Mouse (Mus musculus): ENCODE results near the gene 4930544D05Rik. TPM values are rescaled to one million over a fixed set of nuclear protein-coding genes. Genes with fewer than 3 reads are reported as not detected.

4930544D05Rik gene
- total RNA-seq, 1 experiment = 0.45 TPM

- Histone ChIP-seq H3K4me1 (ENCODE audit: control insufficient read depth in 2 of 2, insufficient read depth in 2 of 2, low read length in 2 of 2, poor library complexity in 1 of 2) (peaks cover 8 to 25% of the 10 kb centered on the region in 2 experiments; a peak in 3 of 4 replicates), H3K36me3 (ENCODE audit: control insufficient read depth, insufficient read depth, low read length, poor library complexity, severe bottlenecking) (peaks cover 25% of the 10 kb centered on the region), H3K9ac (ENCODE audit: insufficient read depth, low read depth, low read length, poor library complexity, severe bottlenecking) (no peak overlapping the region), H3K27ac (ENCODE audit: insufficient read depth, low read depth, low read length, poor library complexity, severe bottlenecking) (no peak overlapping the region), H3K9me3 (ENCODE audit: control insufficient read depth, insufficient read depth, low read depth, low read length) (no peaks in the 10 kb centered on the region), H3K4me3 (ENCODE audit: insufficient read depth in 1 of 2, low read depth in 1 of 2, low read length in 2 of 2, poor library complexity in 1 of 2, severe bottlenecking in 1 of 2) (no peak overlapping the region)
- TF ChIP-seq MAFK (IDR thresholded peaks at IDR 0.05; ENCODE audit: insufficient read depth, low read depth, low read length) (no peak), HCFC1 (IDR thresholded peaks at IDR 0.05; ENCODE audit: borderline replicate concordance, insufficient read depth, low read length) (no peak), ZNF384 (IDR thresholded peaks at IDR 0.05; ENCODE audit: low read depth, low read length) (no peak), CHD2 (IDR thresholded peaks at IDR 0.05; ENCODE audit: low read depth, low read length) (no peak), ZC3H11A (IDR thresholded peaks at IDR 0.05; ENCODE audit: borderline replicate concordance, low read depth, low read length) (no peak)
- no peak for DNase-seq (ENCODE audit: low read depth, low spot score)
- in situ Hi-C loops (cut with MboI; ENCODE audit: low sequenced_read_pairs in 2 of 2, unreplicated experiment in 2 of 2) = no loop called here
Observed at GRCm38 (mm10) chr11:70660571-70660970, 44.9 kb downstream of the 4930544D05Rik start.

GRCm38 (mm10) chr11:70663101-70663500 is 47.5 kb downstream of the 4930544D05Rik start:
- no peak overlapping the region for H3K4me3 ChIP-seq (ENCODE audit: insufficient read depth in 1 of 2, low read depth in 1 of 2, low read length in 2 of 2, poor library complexity in 1 of 2, severe bottlenecking in 1 of 2)
- H3K9me3 ChIP-seq (ENCODE audit: control insufficient read depth, insufficient read depth, low read depth, low read length) = no peaks in the 10 kb centered on the region
- no peak overlapping the region for H3K9ac ChIP-seq (ENCODE audit: insufficient read depth, low read depth, low read length, poor library complexity, severe bottlenecking)
- no peak overlapping the region; the same call in 1 of the 2 replicates for H3K27ac ChIP-seq (ENCODE audit: insufficient read depth, low read depth, low read length, poor library complexity, severe bottlenecking)
- peaks cover 35% of the 10 kb centered on the region for H3K36me3 ChIP-seq (ENCODE audit: control insufficient read depth, insufficient read depth, low read length, poor library complexity, severe bottlenecking)
- H3K4me1 ChIP-seq (ENCODE audit: control insufficient read depth in 2 of 2, insufficient read depth in 2 of 2, low read length in 2 of 2, poor library complexity in 1 of 2) = peaks cover 2 to 9% of the 10 kb centered on the region in 2 experiments
- TF ChIP-seq ZC3H11A (IDR thresholded peaks at IDR 0.05; ENCODE audit: borderline replicate concordance, low read depth, low read length) (no peak), MAFK (IDR thresholded peaks at IDR 0.05; ENCODE audit: insufficient read depth, low read depth, low read length) (no peak), HCFC1 (IDR thresholded peaks at IDR 0.05; ENCODE audit: borderline replicate concordance, insufficient read depth, low read length) (no peak), ZNF384 (IDR thresholded peaks at IDR 0.05; ENCODE audit: low read depth, low read length) (no peak), CHD2 (IDR thresholded peaks at IDR 0.05; ENCODE audit: low read depth, low read length) (no peak)
- in situ Hi-C loops (cut with MboI; ENCODE audit: low sequenced_read_pairs in 2 of 2, unreplicated experiment in 2 of 2) = no loop called here
- no peak for DNase-seq (ENCODE audit: low read depth, low spot score)

- Histone ChIP-seq H3K36me3 (ENCODE audit: control insufficient read depth, insufficient read depth, low read length, poor library complexity, severe bottlenecking) (peaks cover 35% of the 10 kb centered on the region), H3K4me3 (ENCODE audit: insufficient read depth in 1 of 2, low read depth in 1 of 2, low read length in 2 of 2, poor library complexity in 1 of 2, severe bottlenecking in 1 of 2) (no peak overlapping the region), H3K9ac (ENCODE audit: insufficient read depth, low read depth, low read length, poor library complexity, severe bottlenecking) (no peak overlapping the region), H3K27ac (ENCODE audit: insufficient read depth, low read depth, low read length, poor library complexity, severe bottlenecking) (no peak overlapping the region; the same call in 1 of the 2 replicates), H3K9me3 (ENCODE audit: control insufficient read depth, insufficient read depth, low read depth, low read length) (no peaks in the 10 kb centered on the region), H3K4me1 (ENCODE audit: control insufficient read depth in 2 of 2, insufficient read depth in 2 of 2, low read length in 2 of 2, poor library complexity in 1 of 2) (peaks cover 0 to 3% of the 10 kb centered on the region in 2 experiments; a peak in 3 of 4 replicates)
- TF ChIP-seq CHD2 (IDR thresholded peaks at IDR 0.05; ENCODE audit: low read depth, low read length) (no peak), MAFK (IDR thresholded peaks at IDR 0.05; ENCODE audit: insufficient read depth, low read depth, low read length) (no peak), HCFC1 (IDR thresholded peaks at IDR 0.05; ENCODE audit: borderline replicate concordance, insufficient read depth, low read length) (no peak), ZC3H11A (IDR thresholded peaks at IDR 0.05; ENCODE audit: borderline replicate concordance, low read depth, low read length) (no peak), ZNF384 (IDR thresholded peaks at IDR 0.05; ENCODE audit: low read depth, low read length) (no peak)
- DNase-seq (ENCODE audit: low read depth, low spot score) = no peak
- in situ Hi-C loops (cut with MboI; ENCODE audit: low sequenced_read_pairs in 2 of 2, unreplicated experiment in 2 of 2) = no loop called here
Observed at GRCm38 (mm10) chr11:70663957-70664356, 48.3 kb downstream of the 4930544D05Rik start.

GRCm38 (mm10) chr11:70664741-70665140 is 49.1 kb downstream of the 4930544D05Rik start:
- in situ Hi-C loops (cut with MboI; ENCODE audit: low sequenced_read_pairs in 2 of 2, unreplicated experiment in 2 of 2) = no loop called here
- TF ChIP-seq HCFC1 (IDR thresholded peaks at IDR 0.05; ENCODE audit: borderline replicate concordance, insufficient read depth, low read length) (no peak), ZNF384 (IDR thresholded peaks at IDR 0.05; ENCODE audit: low read depth, low read length) (no peak), CHD2 (IDR thresholded peaks at IDR 0.05; ENCODE audit: low read depth, low read length) (no peak), ZC3H11A (IDR thresholded peaks at IDR 0.05; ENCODE audit: borderline replicate concordance, low read depth, low read length) (no peak), MAFK (IDR thresholded peaks at IDR 0.05; ENCODE audit: insufficient read depth, low read depth, low read length) (no peak)
- DNase-seq (ENCODE audit: low read depth, low spot score) = no peak
- H3K27ac ChIP-seq (ENCODE audit: insufficient read depth, low read depth, low read length, poor library complexity, severe bottlenecking) = no peak overlapping the region
- H3K36me3 ChIP-seq (ENCODE audit: control insufficient read depth, insufficient read depth, low read length, poor library complexity, severe bottlenecking) = peaks cover 35% of the 10 kb centered on the region
- H3K4me3 ChIP-seq (ENCODE audit: insufficient read depth in 1 of 2, low read depth in 1 of 2, low read length in 2 of 2, poor library complexity in 1 of 2, severe bottlenecking in 1 of 2) = no peak overlapping the region
- H3K9me3 ChIP-seq (ENCODE audit: control insufficient read depth, insufficient read depth, low read depth, low read length) = no peaks in the 10 kb centered on the region
- H3K4me1 ChIP-seq (ENCODE audit: control insufficient read depth in 2 of 2, insufficient read depth in 2 of 2, low read length in 2 of 2, poor library complexity in 1 of 2) = no peaks in the 10 kb centered on the region; a peak in 1 of 4 replicates
- no peak overlapping the region for H3K9ac ChIP-seq (ENCODE audit: insufficient read depth, low read depth, low read length, poor library complexity, severe bottlenecking)

Other genes starting within 250 kb of the 4930544D05Rik start
- 76.5 and 77.5 TPM in 2 replicates for gene Pelp1, start 205.8 kb upstream of the 4930544D05Rik start, total RNA-seq (2012; rRNA removed)
- gene Arrb2, start 183.2 kb upstream of the 4930544D05Rik start, total RNA-seq (2012; rRNA removed) = 30.6 and 43.1 TPM in 2 replicates
- gene Med11, start 163.9 kb upstream of the 4930544D05Rik start, total RNA-seq (2012; rRNA removed) = 29.1 and 31.2 TPM in 2 replicates
- 0.54 and 1.5 TPM in 2 replicates for gene Zmynd15, start 156.4 kb upstream of the 4930544D05Rik start, total RNA-seq (2012; rRNA removed)
- gene Cxcl16, start 155.9 kb upstream of the 4930544D05Rik start, total RNA-seq (2012; rRNA removed) = 2.9 and 6.6 TPM in 2 replicates
- gene Tm4sf5, start 110.6 kb upstream of the 4930544D05Rik start, total RNA-seq (2012; rRNA removed) = 3.8 and 4.6 TPM in 2 replicates
- not detected in 2 replicates for gene Vmo1, start 101.2 kb upstream of the 4930544D05Rik start, total RNA-seq (2012; rRNA removed)
- gene Gltpd2, start 96.7 kb upstream of the 4930544D05Rik start, total RNA-seq (2012; rRNA removed) = 0.42 and 0.54 TPM in 2 replicates
- gene Psmb6, start 90.5 kb upstream of the 4930544D05Rik start, total RNA-seq (2012; rRNA removed) = 506 and 612 TPM in 2 replicates
- gene Gm40193, start 82.9 kb upstream of the 4930544D05Rik start, total RNA-seq (2012; rRNA removed) = not detected in 2 replicates
- gene Pld2, start 75.8 kb upstream of the 4930544D05Rik start, total RNA-seq (2012; rRNA removed) = 4.4 and 6.3 TPM in 2 replicates
- 23.0 and 27.5 TPM in 2 replicates for gene Mink1, start 53.0 kb upstream of the 4930544D05Rik start, total RNA-seq (2012; rRNA removed)
- 1.2 TPM in 1 of 2 replicates, not detected in the other for gene Chrne, start 3.4 kb downstream of the 4930544D05Rik start, total RNA-seq (2012; rRNA removed)
- gene Gp1ba, start 23.3 kb downstream of the 4930544D05Rik start, total RNA-seq (2012; rRNA removed) = 0.45 and 0.85 TPM in 2 replicates
- 113 and 157 TPM in 2 replicates for gene Rnf167, start 31.4 kb downstream of the 4930544D05Rik start, total RNA-seq (2012; rRNA removed)
- 84.5 and 97.4 TPM in 2 replicates for gene Slc25a11, start 31.6 kb downstream of the 4930544D05Rik start, total RNA-seq (2012; rRNA removed)
- 474 and 732 TPM in 2 replicates for gene Pfn1, start 38.8 kb downstream of the 4930544D05Rik start, total RNA-seq (2012; rRNA removed)
- 21.1 and 31.7 TPM in 2 replicates for gene Eno3, start 41.4 kb downstream of the 4930544D05Rik start, total RNA-seq (2012; rRNA removed)
- gene Spag7, start 53.6 kb downstream of the 4930544D05Rik start, total RNA-seq (2012; rRNA removed) = 68.0 and 74.5 TPM in 2 replicates
- 3.9 and 5.6 TPM in 2 replicates for gene Camta2, start 72.3 kb downstream of the 4930544D05Rik start, total RNA-seq (2012; rRNA removed)
- gene Inca1, start 84.3 kb downstream of the 4930544D05Rik start, total RNA-seq (2012; rRNA removed) = 0.48 and 1.2 TPM in 2 replicates
- gene Kif1c, start 84.7 kb downstream of the 4930544D05Rik start, total RNA-seq (2012; rRNA removed) = 25.3 and 29.2 TPM in 2 replicates
- 1.4 and 2.1 TPM in 2 replicates for gene Zfp3, start 148.4 kb downstream of the 4930544D05Rik start, total RNA-seq (2012; rRNA removed)
- gene Scimp, start 196.7 kb downstream of the 4930544D05Rik start, total RNA-seq (2012; rRNA removed) = not detected in 2 replicates
- gene Rabep1, start 228.9 kb downstream of the 4930544D05Rik start, total RNA-seq (2012; rRNA removed) = 29.0 and 38.8 TPM in 2 replicates

Measured in ES-E14 (cell line).